Mouse (Mus musculus) MEL-GATA-1-ER (cell line): ENCODE measurements around the gene 4930595M18Rik.
A peak's percentile ranks its signal among the peaks of the same experiment; 100 is the strongest.

ENCODE experiments used
- DNase-seq: peaks from one replicate; pipeline ENCODE4 v3.0.0-alpha.2; 2012; ENCODE audit warnings: low read depth; ENCODE audit errors: extremely low read depth

Gene 4930595M18Rik

GRCm38 (mm10) chrX:81458021-81458420 lies at the start of gene 4930595M18Rik:
4930595M18Rik (minus strand) TSS chrX:81458121.
- no peak for DNase-seq

DNA sequence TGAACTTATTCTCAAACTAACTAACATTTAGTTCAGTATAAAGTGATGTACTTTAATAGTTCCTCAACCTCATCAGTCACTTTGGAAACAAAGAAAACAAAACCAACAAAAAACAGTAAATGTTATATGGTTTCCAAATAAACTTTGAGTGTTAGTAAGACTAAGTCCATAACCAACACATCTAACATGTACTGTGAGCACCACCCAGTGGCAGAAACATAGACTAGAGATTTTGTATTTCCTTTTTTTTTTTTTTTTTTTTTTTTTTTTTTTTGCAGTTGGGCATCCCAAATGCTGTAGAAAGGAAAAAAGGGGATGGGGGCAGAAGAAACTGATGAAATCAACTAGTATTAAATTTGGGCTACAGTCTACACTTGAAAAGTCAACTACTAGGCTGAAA lies 14.6 kb upstream of the 4930595M18Rik start:
- peak; percentile 15 for DNase-seq
